Mouse (Mus musculus): ENCODE data around the gene Acsbg2. TPM values are rescaled to one million over a fixed set of nuclear protein-coding genes. Genes with fewer than 3 reads are reported as not detected.

Gene Acsbg2
- polyA plus RNA-seq, 1 experiment, result not detected

DNA sequence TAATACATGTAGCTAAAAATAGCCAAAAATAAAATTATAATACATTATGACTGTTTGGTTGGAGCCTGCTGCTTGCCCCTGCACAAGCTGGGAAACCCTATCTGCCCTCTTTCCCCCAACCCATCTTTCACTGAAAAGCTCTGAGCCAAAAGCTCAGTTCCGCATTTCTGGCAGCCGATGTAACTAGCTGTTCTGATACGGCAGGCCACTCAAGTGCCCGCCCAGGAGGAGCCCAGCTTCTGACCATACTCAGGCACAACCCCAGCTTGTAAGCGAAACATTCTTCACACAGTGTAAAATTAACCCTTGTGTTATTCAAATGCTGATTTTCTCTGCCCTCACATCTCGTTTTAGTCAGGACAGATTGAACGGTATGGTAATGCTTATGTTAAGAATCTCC, 15.3 kb downstream of the Acsbg2 start:
- TF ChIP-seq TAL1 (IDR thresholded peaks at IDR 0.05; ENCODE audit: low read length) (no peak), GATA1 (IDR thresholded peaks at IDR 0.05; ENCODE audit: low read length) (no peak)
- Histone ChIP-seq H3K9me3 (ENCODE audit: control insufficient read depth, low read length) (no peaks in the 10 kb centered on the region), H3K4me3 (replicated peaks) (no peak overlapping the region), H3K27me3 (ENCODE audit: control insufficient read depth) (no peaks in the 10 kb centered on the region), H3K4me1 (ENCODE audit: control insufficient read depth) (peaks cover 8% of the 10 kb centered on the region), H3K36me3 (ENCODE audit: control insufficient read depth) (no peaks in the 10 kb centered on the region)

DNA sequence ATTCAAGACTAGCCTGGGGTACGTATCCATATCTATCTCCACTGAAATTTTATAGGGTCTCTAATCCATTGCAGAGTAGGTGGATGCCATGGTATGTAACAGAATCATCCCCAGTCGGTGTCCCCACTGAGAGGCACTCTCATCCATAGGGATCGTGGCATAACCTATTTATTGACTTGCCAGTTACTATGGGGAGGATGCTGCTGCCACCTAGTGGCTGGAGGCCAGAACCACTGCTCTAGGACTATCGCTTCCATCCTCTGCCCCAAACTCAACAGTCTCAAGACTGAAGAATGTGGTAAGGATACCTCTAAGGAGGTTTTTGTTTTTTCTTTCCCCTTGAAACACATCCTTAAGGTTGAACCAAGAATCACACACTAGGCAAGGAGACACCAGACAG, 16.0 kb downstream of the Acsbg2 start:
- Histone ChIP-seq H3K27me3 (ENCODE audit: control insufficient read depth) (no peaks in the 10 kb centered on the region), H3K4me3 (replicated peaks) (no peak overlapping the region), H3K36me3 (ENCODE audit: control insufficient read depth) (no peaks in the 10 kb centered on the region), H3K9me3 (ENCODE audit: control insufficient read depth, low read length) (no peaks in the 10 kb centered on the region), H3K4me1 (ENCODE audit: control insufficient read depth) (peaks cover 8% of the 10 kb centered on the region)
- no peak for TF ChIP-seq TAL1 (IDR thresholded peaks at IDR 0.05; ENCODE audit: low read length)

DNA sequence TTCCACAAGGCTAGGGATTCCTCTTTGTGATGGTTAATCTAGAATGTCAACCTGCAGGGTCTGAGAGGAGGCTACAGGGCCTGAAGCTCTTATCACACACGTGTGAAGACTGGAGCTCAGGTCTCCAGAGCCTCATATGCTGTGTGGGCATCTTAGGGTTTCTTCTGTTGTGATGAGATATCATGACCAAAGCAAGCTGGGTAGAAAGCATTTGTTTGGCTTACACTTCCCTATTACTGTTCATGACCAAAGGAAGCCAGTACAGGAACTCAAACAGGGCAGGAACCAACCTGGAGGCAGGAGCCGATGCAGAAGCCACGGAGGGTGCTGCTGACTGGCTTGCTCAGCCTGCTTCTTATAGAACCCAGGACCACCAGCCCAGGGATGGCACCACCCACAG, 18.8 kb downstream of the Acsbg2 start:
- Histone ChIP-seq H3K4me3 (replicated peaks) (no peak overlapping the region), H3K4me1 (ENCODE audit: control insufficient read depth) (no peaks in the 10 kb centered on the region), H3K27me3 (ENCODE audit: control insufficient read depth) (peaks cover 2% of the 10 kb centered on the region; the same call in 1 of the 2 replicates), H3K9me3 (ENCODE audit: control insufficient read depth, low read length) (no peaks in the 10 kb centered on the region), H3K36me3 (ENCODE audit: control insufficient read depth) (no peaks in the 10 kb centered on the region)
- no peak for TF ChIP-seq GATA1 (IDR thresholded peaks at IDR 0.05; ENCODE audit: low read length)
- no peak for TF ChIP-seq TAL1 (IDR thresholded peaks at IDR 0.05; ENCODE audit: low read length)

- Histone ChIP-seq H3K4me1 (ENCODE audit: control insufficient read depth) (no peaks in the 10 kb centered on the region), H3K4me3 (replicated peaks) (no peak overlapping the region), H3K27me3 (ENCODE audit: control insufficient read depth) (peaks cover 13% of the 10 kb centered on the region), H3K36me3 (ENCODE audit: control insufficient read depth) (no peaks in the 10 kb centered on the region), H3K9me3 (ENCODE audit: control insufficient read depth, low read length) (no peaks in the 10 kb centered on the region)
- no peak for TF ChIP-seq GATA1 (IDR thresholded peaks at IDR 0.05; ENCODE audit: low read length)
- no peak for TF ChIP-seq TAL1 (IDR thresholded peaks at IDR 0.05; ENCODE audit: low read length)
Measured at GRCm38 (mm10) chr17:56851167-56851566, 23.1 kb downstream of the Acsbg2 start.

- Histone ChIP-seq H3K4me1 (ENCODE audit: control insufficient read depth) (no peaks in the 10 kb centered on the region), H3K9me3 (ENCODE audit: control insufficient read depth, low read length) (no peaks in the 10 kb centered on the region), H3K27me3 (ENCODE audit: control insufficient read depth) (peaks cover 13% of the 10 kb centered on the region), H3K36me3 (ENCODE audit: control insufficient read depth) (no peaks in the 10 kb centered on the region), H3K4me3 (replicated peaks) (no peak overlapping the region)
- TF ChIP-seq TAL1 (IDR thresholded peaks at IDR 0.05; ENCODE audit: low read length) (no peak), GATA1 (IDR thresholded peaks at IDR 0.05; ENCODE audit: low read length) (no peak)
Measured at GRCm38 (mm10) chr17:56849710-56850109, 24.5 kb downstream of the Acsbg2 start.

- Histone ChIP-seq H3K36me3 (ENCODE audit: control insufficient read depth) (no peaks in the 10 kb centered on the region), H3K9me3 (ENCODE audit: control insufficient read depth, low read length) (no peaks in the 10 kb centered on the region), H3K4me3 (replicated peaks) (no peak overlapping the region), H3K27me3 (ENCODE audit: control insufficient read depth) (peaks cover 13% of the 10 kb centered on the region), H3K4me1 (ENCODE audit: control insufficient read depth) (no peaks in the 10 kb centered on the region)
- TF ChIP-seq TAL1 (IDR thresholded peaks at IDR 0.05; ENCODE audit: low read length) (no peak), GATA1 (IDR thresholded peaks at IDR 0.05; ENCODE audit: low read length) (no peak)
Measured at GRCm38 (mm10) chr17:56848785-56849184, 25.5 kb downstream of the Acsbg2 start.

- no peak for TF ChIP-seq GATA1 (IDR thresholded peaks at IDR 0.05; ENCODE audit: low read length)
- no peak for TF ChIP-seq TAL1 (IDR thresholded peaks at IDR 0.05; ENCODE audit: low read length)
- Histone ChIP-seq H3K36me3 (ENCODE audit: control insufficient read depth) (no peaks in the 10 kb centered on the region), H3K9me3 (ENCODE audit: control insufficient read depth, low read length) (no peaks in the 10 kb centered on the region), H3K4me1 (ENCODE audit: control insufficient read depth) (no peaks in the 10 kb centered on the region), H3K27me3 (ENCODE audit: control insufficient read depth) (peaks cover 6% of the 10 kb centered on the region), H3K4me3 (replicated peaks) (no peak overlapping the region)
Measured at GRCm38 (mm10) chr17:56843678-56844077, 30.6 kb downstream of the Acsbg2 start.

DNA sequence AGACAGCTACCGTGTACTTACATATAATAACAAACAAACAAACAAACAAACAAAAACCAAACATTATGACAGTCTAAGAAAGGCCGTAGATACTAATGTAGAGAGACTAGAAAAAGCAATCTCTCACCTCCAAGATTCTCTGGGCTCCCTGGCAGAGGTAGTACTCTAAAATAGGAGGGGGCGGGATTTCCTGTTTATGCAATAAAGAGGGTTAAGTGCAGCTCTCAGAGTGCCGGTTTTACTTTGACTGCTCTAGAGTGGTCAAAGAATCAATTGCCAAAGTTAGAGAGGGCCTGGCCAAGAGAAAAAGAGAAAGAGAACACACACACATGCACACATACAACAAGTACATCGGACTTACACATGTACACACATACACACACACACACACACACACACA, 32.1 kb downstream of the Acsbg2 start:
- no peaks in the 10 kb centered on the region for H3K36me3 ChIP-seq (ENCODE audit: control insufficient read depth)
- H3K4me3 ChIP-seq (replicated peaks), result no peak overlapping the region
- TF ChIP-seq GATA1 (IDR thresholded peaks at IDR 0.05; ENCODE audit: low read length), result no peak
- TF ChIP-seq TAL1 (IDR thresholded peaks at IDR 0.05; ENCODE audit: low read length), result no peak
- H3K9me3 ChIP-seq (ENCODE audit: control insufficient read depth, low read length), result no peaks in the 10 kb centered on the region
- H3K4me1 ChIP-seq (ENCODE audit: control insufficient read depth), result no peaks in the 10 kb centered on the region
- H3K27me3 ChIP-seq (ENCODE audit: control insufficient read depth), result peaks cover 12% of the 10 kb centered on the region

DNA sequence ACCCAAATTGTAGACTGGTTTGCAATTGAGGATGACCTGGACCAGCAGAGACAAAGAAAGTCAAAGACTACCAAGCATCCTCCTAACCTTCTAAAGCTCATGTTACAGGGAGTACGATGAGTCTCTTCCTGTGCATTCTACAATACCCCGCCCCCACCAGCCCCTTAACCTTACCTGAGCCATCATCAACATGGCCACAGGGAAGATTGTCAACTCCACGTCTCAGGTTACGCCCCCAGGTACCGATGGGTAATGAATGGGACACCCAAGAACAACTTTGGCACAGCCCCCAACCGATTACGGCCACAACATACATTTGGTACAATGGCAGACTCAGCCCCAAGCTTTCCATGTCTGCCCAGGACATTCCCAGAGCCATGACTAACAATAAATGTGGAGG, 33.7 kb downstream of the Acsbg2 start:
- no peaks in the 10 kb centered on the region for H3K36me3 ChIP-seq (ENCODE audit: control insufficient read depth)
- H3K4me1 ChIP-seq (ENCODE audit: control insufficient read depth), result peaks cover 12% of the 10 kb centered on the region
- peaks cover 12% of the 10 kb centered on the region for H3K27me3 ChIP-seq (ENCODE audit: control insufficient read depth)
- no peak for TF ChIP-seq GATA1 (IDR thresholded peaks at IDR 0.05; ENCODE audit: low read length)
- no peak for TF ChIP-seq TAL1 (IDR thresholded peaks at IDR 0.05; ENCODE audit: low read length)
- H3K9me3 ChIP-seq (ENCODE audit: control insufficient read depth, low read length), result no peaks in the 10 kb centered on the region
- H3K4me3 ChIP-seq (replicated peaks), result no peak overlapping the region

DNA sequence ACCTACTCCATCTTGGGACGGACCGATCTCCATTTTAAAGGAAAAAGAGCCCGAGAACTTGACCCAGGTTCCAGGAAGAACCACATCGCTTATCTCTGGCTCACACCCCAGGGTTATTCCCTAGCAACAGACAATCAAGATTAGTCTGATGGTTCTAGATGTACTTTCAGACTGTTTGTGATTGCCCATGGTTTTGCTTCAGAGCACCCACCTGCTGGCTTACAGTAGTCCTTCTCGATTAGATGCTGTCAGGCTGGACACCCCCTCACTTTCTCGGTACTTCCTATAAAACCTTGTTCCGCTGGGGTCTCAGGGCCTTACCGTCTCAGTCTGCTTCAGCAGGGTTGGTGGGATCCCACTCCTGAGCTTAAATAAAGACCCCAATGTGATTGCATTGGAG, 37.9 kb downstream of the Acsbg2 start:
- Histone ChIP-seq H3K9me3 (ENCODE audit: control insufficient read depth, low read length) (no peaks in the 10 kb centered on the region), H3K4me3 (replicated peaks) (no peak overlapping the region), H3K36me3 (ENCODE audit: control insufficient read depth) (no peaks in the 10 kb centered on the region), H3K4me1 (ENCODE audit: control insufficient read depth) (peaks cover 26% of the 10 kb centered on the region), H3K27me3 (ENCODE audit: control insufficient read depth) (peaks cover 12% of the 10 kb centered on the region)
- TF ChIP-seq TAL1 (IDR thresholded peaks at IDR 0.05; ENCODE audit: low read length), result no peak
- TF ChIP-seq GATA1 (IDR thresholded peaks at IDR 0.05; ENCODE audit: low read length), result no peak
